Mouse (Mus musculus) left cerebral cortex, adult 18-20 months (tissue): ENCODE results near the gene Fryl. TPM values are rescaled to one million over a fixed set of nuclear protein-coding genes. Genes with fewer than 3 reads are reported as not detected.

Experiments
- total RNA-seq, 2 experiments: library from RNA; stranded (reverse); gene quantifications; 2 replicates each; pipeline ENCODE4 v1.2.3; 2021

Gene Fryl
- total RNA-seq, 2 experiments from 2014 or later: 54.2 to 57.5 TPM

Other genes starting within 250 kb of the Fryl start
- gene Slc10a4, start 249.7 kb downstream of the Fryl start, total RNA-seq: 1 to 10 TPM; 1.5 to 1.8 TPM
- 100 to 1,000 TPM; 465 to 497 TPM for gene Ociad1, start 36.2 kb upstream of the Fryl start, total RNA-seq
- 100 to 1,000 TPM; 113 to 133 TPM for gene Ociad2, start 84.4 kb upstream of the Fryl start, total RNA-seq
- gene Cwh43, start 149.5 kb upstream of the Fryl start, total RNA-seq: 1 to 10 TPM; 1.3 to 2.1 TPM
- 100 to 1,000 TPM; 132 to 133 TPM for gene Dcun1d4, start 224.4 kb upstream of the Fryl start, total RNA-seq